Mouse (Mus musculus) MEL (cell line): Measurements from ENCODE around the gene Shroom1. TPM values are rescaled to one million over a fixed set of nuclear protein-coding genes. Genes with fewer than 3 reads are reported as not detected.

Experiments used
- DNase-seq: peaks from one replicate; pipeline ENCODE4 v3.0.0; 2011; ENCODE audit warnings: low read depth, low spot score
- H3K27ac ChIP-seq: 2 replicates; pipeline ENCODE4 v1.5.1; 2012; ENCODE audit warnings: low read depth, mild to moderate bottlenecking, control low read depth, low read length, moderate library complexity; ENCODE audit not compliant: control insufficient read depth
- H3K27me3 ChIP-seq, 2 experiments: fragments of 150-350 bp in 1 of 2; sonication (generic) in 1 of 2; 2 replicates each; pipeline ENCODE4 v1.6.1; 2012; ENCODE audit warnings: low read length in 2 of 2, mild to moderate bottlenecking in 2 of 2, improper control_type of control experiment in 1 of 2, moderate library complexity in 1 of 2; ENCODE audit not compliant: insufficient read depth in 2 of 2, control insufficient read depth in 1 of 2
- H3K36me3 ChIP-seq, 2 experiments: 2 replicates each; pipeline ENCODE4 v1.6.1; 2012 to 2014; ENCODE audit warnings: low read length in 2 of 2, improper control_type of control experiment in 1 of 2, inconsistent platforms in 1 of 2, mild to moderate bottlenecking in 1 of 2; ENCODE audit not compliant: insufficient read depth in 2 of 2, control insufficient read depth in 1 of 2
- H3K4me1 ChIP-seq, 2 experiments: fragments of 150-350 bp in 1 of 2; sonication (generic) in 1 of 2; 2 replicates each; pipeline ENCODE4 v1.6.1; 2012; ENCODE audit warnings: low read length in 2 of 2, improper control_type of control experiment in 1 of 2, mild to moderate bottlenecking in 1 of 2; ENCODE audit not compliant: insufficient read depth in 2 of 2, control insufficient read depth in 1 of 2
- H3K4me3 ChIP-seq, 2 experiments: fragments of 150-350 bp in 1 of 2; sonication (generic) in 1 of 2; 2 replicates each; pipeline ENCODE4 v1.5.1; 2012; ENCODE audit warnings: low read depth in 2 of 2, low read length in 2 of 2, mild to moderate bottlenecking in 2 of 2, moderate library complexity in 2 of 2, control low read depth in 1 of 2, improper control_type of control experiment in 1 of 2; ENCODE audit not compliant: control insufficient read depth in 1 of 2, insufficient read depth in 1 of 2
- H3K79me2 ChIP-seq: 2 replicates; pipeline ENCODE4 v1.6.1; 2012; ENCODE audit warnings: mild to moderate bottlenecking, low read length, moderate library complexity; ENCODE audit not compliant: control insufficient read depth, poor library complexity, insufficient read depth
- H3K9ac ChIP-seq: 2 replicates; pipeline ENCODE4 v1.6.1; 2012; ENCODE audit warnings: low read depth, mild to moderate bottlenecking, control low read depth, low read length, moderate library complexity; ENCODE audit not compliant: control insufficient read depth, poor library complexity, severe bottlenecking
- H3K9me3 ChIP-seq: fragments of 150-350 bp; sonication (generic); replicated peaks from 2 replicates; pipeline ENCODE4 v1.6.1; 2012; ENCODE audit warnings: mild to moderate bottlenecking, low read length, improper control_type of control experiment, moderate library complexity; ENCODE audit not compliant: insufficient read depth
- CTCF ChIP-seq, 3 experiments: IDR thresholded peaks in 2 of 3; conservative IDR thresholded peaks in 1 of 3; 2 replicates each; pipeline ENCODE4 v1.5.1; 2011 to 2012; ENCODE audit warnings: low read length in 3 of 3, low read depth in 2 of 3, mild to moderate bottlenecking in 2 of 3, improper control_type of control experiment in 1 of 3, inconsistent platforms in 1 of 3, mixed read lengths in 1 of 3, moderate library complexity in 1 of 3; ENCODE audit not compliant: control insufficient read depth in 1 of 3, insufficient read depth in 1 of 3, poor library complexity in 1 of 3, severe bottlenecking in 1 of 3
- ELF1 ChIP-seq: IDR thresholded peaks from 2 replicates; pipeline ENCODE4 v1.6.1; 2014; ENCODE audit warnings: low read depth, mild to moderate bottlenecking, inconsistent platforms, low read length, improper control_type of control experiment, moderate library complexity
- EP300 ChIP-seq, 2 experiments: IDR thresholded peaks; 2 replicates each; pipeline ENCODE4 v1.6.1; 2011; ENCODE audit warnings: improper control_type of control experiment in 2 of 2, low read length in 2 of 2, low read depth in 1 of 2, mild to moderate bottlenecking in 1 of 2
- ETS1 ChIP-seq: IDR thresholded peaks from 2 replicates; pipeline ENCODE4 v1.6.1; 2012; ENCODE audit warnings: low read depth, mild to moderate bottlenecking, inconsistent platforms, low read length, improper control_type of control experiment, moderate library complexity
- KAT2A ChIP-seq: conservative IDR thresholded peaks from 2 replicates; pipeline ENCODE4 v1.6.1; 2012; ENCODE audit warnings: low read depth, low read length, improper control_type of control experiment, inconsistent platforms
- MAX ChIP-seq: IDR thresholded peaks from 2 replicates; pipeline ENCODE4 v1.6.1; 2011; ENCODE audit warnings: low read length, improper control_type of control experiment
- MAZ ChIP-seq: IDR thresholded peaks from 2 replicates; pipeline ENCODE4 v1.6.1; 2012; ENCODE audit warnings: low read depth, mild to moderate bottlenecking, inconsistent platforms, low read length, improper control_type of control experiment
- MYC ChIP-seq: IDR thresholded peaks from 2 replicates; pipeline ENCODE4 v1.6.1; 2011; ENCODE audit warnings: low read depth, mild to moderate bottlenecking, low read length, improper control_type of control experiment, moderate library complexity
- NELFE ChIP-seq: IDR thresholded peaks from 2 replicates; pipeline ENCODE4 v1.6.1; 2011; ENCODE audit warnings: low read depth, low read length, improper control_type of control experiment
- POLR2A ChIP-seq, 2 experiments: IDR thresholded peaks; 2 replicates each; pipeline ENCODE4 v1.6.1; 2011 to 2012; ENCODE audit warnings: low read length in 2 of 2, mild to moderate bottlenecking in 2 of 2, control low read depth in 1 of 2, improper control_type of control experiment in 1 of 2, low read depth in 1 of 2, moderate library complexity in 1 of 2; ENCODE audit not compliant: control insufficient read depth in 1 of 2, insufficient read depth in 1 of 2, poor library complexity in 1 of 2
- POLR2AphosphoS2 ChIP-seq: IDR thresholded peaks from 2 replicates; pipeline ENCODE4 v1.6.1; 2011; ENCODE audit warnings: low read length, improper control_type of control experiment
- POLR2AphosphoS5 ChIP-seq: IDR thresholded peaks from 2 replicates; pipeline ENCODE4 v1.6.1; 2012; ENCODE audit warnings: low read depth, borderline replicate concordance, mild to moderate bottlenecking, inconsistent platforms, low read length, moderate library complexity, mixed read lengths
- RAD21 ChIP-seq: IDR thresholded peaks from 2 replicates; pipeline ENCODE4 v1.6.1; 2011; ENCODE audit warnings: mild to moderate bottlenecking, low read depth, low read length, improper control_type of control experiment
- SIN3A ChIP-seq: IDR thresholded peaks from 2 replicates; pipeline ENCODE4 v1.6.1; 2012; ENCODE audit warnings: low read length, improper control_type of control experiment, inconsistent platforms
- SMC3 ChIP-seq: IDR thresholded peaks from 2 replicates; pipeline ENCODE4 v1.6.1; 2011; ENCODE audit warnings: low read depth, low read length, improper control_type of control experiment
- TBP ChIP-seq: IDR thresholded peaks from 2 replicates; pipeline ENCODE4 v1.8.0; 2011; ENCODE audit warnings: low read depth, low read length, improper control_type of control experiment
- UBTF ChIP-seq: IDR thresholded peaks from 2 replicates; pipeline ENCODE4 v1.6.1; 2012; ENCODE audit warnings: low read depth, mild to moderate bottlenecking, inconsistent platforms, low read length, improper control_type of control experiment, moderate library complexity, borderline replicate concordance; ENCODE audit not compliant: insufficient read depth
- USF2 ChIP-seq, 2 experiments: IDR thresholded peaks; 2 replicates each; pipeline ENCODE4 v1.6.1; 2011 to 2012; ENCODE audit warnings: improper control_type of control experiment in 2 of 2, low read length in 2 of 2, borderline replicate concordance in 1 of 2, inconsistent platforms in 1 of 2, low read depth in 1 of 2, mild to moderate bottlenecking in 1 of 2; ENCODE audit not compliant: insufficient read depth in 1 of 2
- polyA plus RNA-seq, 2 experiments: library from polyadenylated mRNA; stranded (reverse) in 1 of 2; unstranded in 1 of 2; fragments of >175 nt in 1 of 2; fragments of >200 nt in 1 of 2; gene quantifications; 2 replicates each; pipeline versions ENCODE4 v1.2.1 to v1.2.4; 2012; ENCODE audit warnings: low replicate concordance in 2 of 2, low read depth in 1 of 2; ENCODE audit not compliant: insufficient read length in 2 of 2, insufficient read depth in 1 of 2, missing spikeins in 1 of 2
- total RNA-seq: library from RNA; depleted of rRNA; stranded (reverse); fragments of 300-350 nt; gene quantifications from 2 replicates; pipeline ENCODE4 v1.2.3, GENCODE M21; 2012

Shroom1 gene
- total and polyA plus RNA-seq, 3 experiments: 0.19 TPM; not detected in 2

DNA sequence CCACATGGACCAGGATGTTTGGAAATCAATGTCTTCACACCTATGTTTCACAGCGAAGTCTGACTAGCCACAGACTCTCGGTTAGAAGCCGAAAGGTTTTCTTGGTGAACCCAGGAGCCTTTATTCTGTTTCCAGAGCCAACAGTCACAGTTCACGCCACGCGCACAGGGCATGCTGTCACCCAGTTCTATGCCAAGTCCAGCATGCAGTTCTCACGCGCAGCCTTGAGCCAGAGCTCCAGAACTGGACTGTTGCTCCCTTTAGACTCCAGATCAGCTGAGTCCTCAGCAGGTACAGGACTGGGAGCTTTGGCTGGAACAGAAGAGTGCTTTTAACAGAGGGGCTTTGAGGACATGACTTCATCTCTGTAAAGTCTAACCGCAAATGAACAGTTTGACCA, 4.6 kb upstream of the Shroom1 start:
- no peaks in the 10 kb centered on the region for H3K79me2 ChIP-seq
- no peaks in the 10 kb centered on the region for H3K4me1 ChIP-seq
- TF ChIP-seq ETS1: no peak
- no peaks in the 10 kb centered on the region for H3K36me3 ChIP-seq
- no peak overlapping the region for H3K4me3 ChIP-seq
- no peak overlapping the region for H3K27ac ChIP-seq
- no peaks in the 10 kb centered on the region for H3K9me3 ChIP-seq
- H3K9ac ChIP-seq: no peak overlapping the region
- DNase-seq: no peak
- H3K27me3 ChIP-seq: peaks cover 31 to 36% of the 10 kb centered on the region in 2 experiments

DNA sequence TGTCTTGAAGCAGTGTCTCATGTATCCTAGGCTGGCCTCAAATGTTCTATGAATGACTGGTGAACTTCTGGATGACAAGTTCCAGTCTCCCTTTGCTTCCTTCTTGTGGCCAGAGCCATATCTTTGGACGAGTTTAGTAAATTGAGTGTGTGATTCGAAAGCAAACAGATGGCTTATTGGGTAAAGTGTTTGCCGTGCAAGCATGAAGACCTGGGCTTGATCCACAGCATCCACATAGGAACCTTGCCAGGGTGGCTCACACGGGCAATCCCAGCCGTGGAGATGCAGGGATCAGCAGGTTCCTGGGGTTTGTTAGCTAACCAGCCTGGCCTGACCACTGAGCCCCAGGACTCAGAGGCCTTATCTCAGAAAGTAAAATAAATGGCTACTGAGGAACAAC, 4.0 kb upstream of the Shroom1 start:
- Histone ChIP-seq H3K4me3 (no peak overlapping the region), H3K79me2 (no peaks in the 10 kb centered on the region), H3K9me3 (no peaks in the 10 kb centered on the region), H3K9ac (no peak overlapping the region), H3K36me3 (no peaks in the 10 kb centered on the region), H3K27ac (no peak overlapping the region), H3K4me1 (no peaks in the 10 kb centered on the region), H3K27me3 (peaks cover 31 to 36% of the 10 kb centered on the region in 2 experiments)
- no peak for DNase-seq
- TF ChIP-seq KAT2A (no peak), UBTF (no peak), SMC3 (no peak), EP300 (IDR thresholded peaks at IDR 0.05; ENCODE audit: low read depth in 1 of 2, low read length in 2 of 2) (no peak), POLR2AphosphoS2 (no peak), TBP (no peak), POLR2AphosphoS5 (no peak), SIN3A (no peak), NELFE (no peak), CTCF (IDR thresholded peaks at IDR 0.05 in 2 of 3, conservative IDR thresholded peaks at IDR 0.05 in 1 of 3; ENCODE audit: control insufficient read depth in 1 of 3, insufficient read depth in 1 of 3, low read depth in 2 of 3, low read length in 3 of 3, poor library complexity in 1 of 3, severe bottlenecking in 1 of 3) (no peak), ELF1 (no peak), RAD21 (no peak), MYC (no peak), USF2 (IDR thresholded peaks at IDR 0.05; ENCODE audit: borderline replicate concordance in 1 of 2, insufficient read depth in 1 of 2, low read depth in 1 of 2, low read length in 2 of 2) (no peak), MAX (no peak), POLR2A (IDR thresholded peaks at IDR 0.05; ENCODE audit: control insufficient read depth in 1 of 2, insufficient read depth in 1 of 2, low read depth in 1 of 2, low read length in 2 of 2, poor library complexity in 1 of 2) (no peak), MAZ (no peak)
